In the genomic region with DNA sequence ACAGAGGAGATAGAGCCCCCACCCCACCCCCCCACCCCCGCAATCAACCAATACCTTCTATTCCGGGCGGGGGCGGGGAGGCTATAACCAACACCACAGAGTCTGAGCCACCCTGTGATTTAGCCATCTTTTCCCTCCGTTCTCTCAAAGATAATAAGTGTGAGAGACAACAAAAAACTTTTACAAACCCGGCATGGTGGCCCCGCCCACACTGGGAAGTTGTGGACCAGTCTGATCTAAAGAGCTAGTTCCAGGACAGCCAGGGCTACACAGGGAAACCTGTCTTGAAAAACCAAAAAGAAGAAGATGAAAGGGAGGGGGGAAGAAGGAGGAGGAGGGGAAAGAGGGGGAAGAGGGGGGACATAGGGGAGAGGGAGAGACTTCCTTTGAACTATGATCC, we compare ENCODE assay signal across 26 mouse cellular contexts.
DNase-seq lines count a peak whose midpoint lies in the region; ATAC-seq lines count a peak whose summit lies in the region.
"Had no signal": no experiment of that assay in that cellular context is flagged by ENCODE, and none has a peak within 500 bp of the region (broad histone marks: within the 10 kb centered on the region; RNA-seq: fewer than 3 reads in every experiment).

No protein-coding gene starts in this region.

- 27% methylated on average over 7 of the region's 7 CpGs for WGBS in heart, embryonic 11.5 days (ENCODE audit: insufficient replicate concordance)
- 43% methylated on average over 7 of the region's 7 CpGs for WGBS in liver, embryonic 15.5 days (ENCODE audit: insufficient replicate concordance)

- intact Hi-C loops in heart, postnatal 14 days (cut with DNase I): no loop called here

- no peak for DNase-seq in heart, postnatal 14 days
- DNase-seq in R1 (ENCODE audit: low read depth, low spot score) (peak; percentile 21), liver (peak; percentile 87)
- DNase-seq in urinary bladder, postnatal 25 days (ENCODE audit: low spot score): no peak
- no peak for DNase-seq in embryo, embryonic 10 days (ENCODE audit: low spot score)
- DNase-seq: adrenal gland, adult 2 months; B cell, adult 2 months; cerebellum, adult 2 months; gastrocnemius, postnatal 14 days; kidney, adult 9 months; kidney, postnatal 10 days; layer of hippocampus, adult 9-11 months; right cerebral cortex, postnatal 25 days; thymus, postnatal 14 days had no signal

- no peak overlapping the region for H3K9ac ChIP-seq in heart, embryonic 11.5 days (ENCODE audit: low read depth, low read length)
- H3K9ac ChIP-seq in liver, embryonic 15.5 days: peak overlapping the region; percentile 63
- H3K9ac ChIP-seq: forebrain, embryonic 12.5 days; hindbrain, embryonic 12.5 days; intestine, embryonic 15.5 days; limb, embryonic 15.5 days; lung, embryonic 15.5 days; midbrain, embryonic 15.5 days had no signal

- ATAC-seq in heart, embryonic 11.5 days (replicated peaks; ENCODE audit: insufficient number of reproducible peaks, low FRiP score, low TSS enrichment): no peak
- ATAC-seq in liver, embryonic 15.5 days (ENCODE audit: insufficient read depth): peak; percentile 12
- ATAC-seq: activated CD4-positive, CD25-positive, alpha-beta regulatory T cell, adult 4 months; hindbrain, postnatal 0 days; midbrain, embryonic 15.5 days had no signal

- peaks cover 31% of the 10 kb centered on the region for H3K4me1 ChIP-seq in heart, embryonic 11.5 days (ENCODE audit: control insufficient read depth, insufficient read depth, low read length)
- H3K4me1 ChIP-seq in liver, embryonic 15.5 days (replicated peaks): peaks cover 89% of the 10 kb centered on the region
- H3K4me1 ChIP-seq: midbrain, embryonic 15.5 days had no signal

- no peak overlapping the region for H3K4me3 ChIP-seq in heart, embryonic 11.5 days (ENCODE audit: low read depth, low read length)
- peak overlapping the region; percentile 20 for H3K4me3 ChIP-seq in liver, embryonic 15.5 days (replicated peaks)
- H3K4me3 ChIP-seq: forebrain, embryonic 12.5 days; hindbrain, embryonic 12.5 days; intestine, embryonic 15.5 days; limb, embryonic 10.5 days; limb, embryonic 15.5 days; lung, embryonic 15.5 days; midbrain, embryonic 10.5 days; midbrain, embryonic 15.5 days had no signal

- H3K27ac ChIP-seq in heart, embryonic 11.5 days (ENCODE audit: low read depth, low read length): peak overlapping the region; percentile 22; the same call in 1 of the 2 replicates
- peak overlapping the region; percentile 99 for H3K27ac ChIP-seq in liver, embryonic 15.5 days (replicated peaks)
- H3K27ac ChIP-seq: forebrain, embryonic 12.5 days; hindbrain, embryonic 12.5 days; hindbrain, postnatal 0 days; intestine, embryonic 15.5 days; limb, embryonic 10.5 days; lung, embryonic 15.5 days; midbrain, embryonic 10.5 days; midbrain, embryonic 15.5 days had no signal

- no peaks in the 10 kb centered on the region for H3K36me3 ChIP-seq in heart, embryonic 11.5 days (ENCODE audit: control insufficient read depth, insufficient read depth, low read length)
- H3K36me3 ChIP-seq in liver, embryonic 15.5 days (replicated peaks): no peaks in the 10 kb centered on the region
- H3K36me3 ChIP-seq: forebrain, embryonic 12.5 days; hindbrain, embryonic 12.5 days; intestine, embryonic 15.5 days; limb, embryonic 10.5 days; limb, embryonic 15.5 days; lung, embryonic 15.5 days; midbrain, embryonic 10.5 days; midbrain, embryonic 15.5 days had no signal

- H3K9me3 ChIP-seq in heart, embryonic 11.5 days (replicated peaks; ENCODE audit: control insufficient read depth, low read length): no peaks in the 10 kb centered on the region
- no peaks in the 10 kb centered on the region for H3K9me3 ChIP-seq in liver, embryonic 15.5 days (replicated peaks)
- H3K9me3 ChIP-seq: forebrain, embryonic 12.5 days; hindbrain, embryonic 12.5 days; intestine, embryonic 15.5 days; limb, embryonic 10.5 days; limb, embryonic 15.5 days; lung, embryonic 15.5 days; midbrain, embryonic 10.5 days; midbrain, embryonic 15.5 days had no signal

- no peaks in the 10 kb centered on the region for H3K27me3 ChIP-seq in heart, embryonic 11.5 days (ENCODE audit: control insufficient read depth, insufficient read depth, low read length)
- peaks cover 45% of the 10 kb centered on the region for H3K27me3 ChIP-seq in liver, embryonic 15.5 days
- H3K27me3 ChIP-seq: forebrain, embryonic 12.5 days; hindbrain, embryonic 12.5 days; intestine, embryonic 15.5 days; limb, embryonic 15.5 days; lung, embryonic 15.5 days; midbrain, embryonic 15.5 days had no signal

- peak overlapping the region; percentile 31; the same call in 1 of the 2 replicates for H3K4me2 ChIP-seq in heart, embryonic 11.5 days
- peak overlapping the region; percentile 53 for H3K4me2 ChIP-seq in liver, embryonic 15.5 days
- H3K4me2 ChIP-seq: forebrain, embryonic 12.5 days; hindbrain, embryonic 12.5 days; intestine, embryonic 15.5 days; limb, embryonic 15.5 days; lung, embryonic 15.5 days; midbrain, embryonic 15.5 days had no signal

Comparison
In these comparisons a context has a peak if more than half of its experiments do, and no peak if none do; other contexts are left out.
1. DNase-seq: peak in R1 (single experiment) and liver (single experiment); none in heart, postnatal 14 days (0 of 2), urinary bladder, postnatal 25 days (single experiment) and embryo, embryonic 10 days (single experiment).